In the genomic region with DNA sequence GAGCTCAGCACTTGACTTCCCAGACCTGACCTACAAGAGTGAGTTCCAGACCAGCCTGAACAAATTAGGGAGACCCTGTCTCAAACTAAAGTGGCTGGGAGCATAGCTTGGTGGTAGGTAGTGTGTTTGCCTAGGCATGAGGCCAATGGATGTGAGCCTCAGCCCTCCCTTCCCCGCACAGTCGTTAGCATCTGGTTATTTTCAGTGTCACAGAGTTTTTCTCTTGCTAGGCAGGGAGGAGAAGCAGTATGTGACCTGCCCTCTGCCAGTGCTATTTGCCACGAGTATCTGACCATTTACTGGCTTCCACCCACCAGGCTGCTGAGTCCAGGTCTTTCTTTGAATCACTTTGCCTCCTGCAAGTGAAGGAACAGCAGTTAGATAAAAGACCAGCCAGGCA, we compare ENCODE assay signal across 26 mouse cellular contexts. TPM values are rescaled to one million over a fixed set of nuclear protein-coding genes. Genes with fewer than 3 reads are reported as not detected.
A peak's percentile ranks its signal among the peaks of the same experiment; 100 is the strongest.
DNase-seq lines count a peak whose midpoint lies in the region; ATAC-seq and TF ChIP-seq lines count a peak whose summit lies in the region.
"Had no signal": no experiment of that assay in that cellular context is flagged by ENCODE, and none has a peak within 500 bp of the region (broad histone marks: within the 10 kb centered on the region; RNA-seq: fewer than 3 reads in every experiment).

No protein-coding gene starts in this region.

- H3K4me3 ChIP-seq in gastrocnemius, adult 2 months: no peak overlapping the region
- no peak overlapping the region for H3K4me3 ChIP-seq in kidney, postnatal 0 days (replicated peaks; ENCODE audit: low read depth, low read length)
- H3K4me3 ChIP-seq in bone marrow macrophage, adult 2 months (ENCODE audit: insufficient read depth, low read length): no peak overlapping the region
- H3K4me3 ChIP-seq in lung, postnatal 0 days (ENCODE audit: low read depth, low read length): no peak overlapping the region
- H3K4me3 ChIP-seq in lung, adult 2 months (replicated peaks; ENCODE audit: extremely low read depth, low read depth, low read length): no peak overlapping the region
- H3K4me3 ChIP-seq: forebrain, embryonic 10.5 days; hindbrain, embryonic 15.5 days; intestine, embryonic 15.5 days; limb, embryonic 12.5 days; neural tube, embryonic 13.5 days had no signal

- intact Hi-C loops in gastrocnemius, adult 2 months (cut with DNase I): no loop called here
- intact Hi-C loops in heart, postnatal 10 days (cut with DNase I): no loop called here

- no peak for ATAC-seq in kidney, postnatal 0 days (replicated peaks; ENCODE audit: low FRiP score, low read depth)
- ATAC-seq in lung, postnatal 0 days: no peak
- ATAC-seq: forebrain, postnatal 0 days; intestine, embryonic 15.5 days; Patski had no signal

- H3K4me2 ChIP-seq in kidney, postnatal 0 days (ENCODE audit: low read length): no peak overlapping the region
- H3K4me2 ChIP-seq in lung, postnatal 0 days (replicated peaks; ENCODE audit: low read depth, low read length): no peak overlapping the region
- H3K4me2 ChIP-seq: hindbrain, embryonic 15.5 days; intestine, embryonic 15.5 days; limb, embryonic 12.5 days; lung, embryonic 14.5 days; neural tube, embryonic 13.5 days had no signal

- 50% methylated on average over 3 of the region's 3 CpGs for WGBS in kidney, postnatal 0 days
- WGBS in lung, postnatal 0 days: 36% methylated on average over 3 of the region's 3 CpGs
- 41% methylated on average over 3 of the region's 3 CpGs for WGBS in lung, adult 2 months

- H3K4me1 ChIP-seq in kidney, postnatal 0 days (replicated peaks; ENCODE audit: insufficient read depth, low read length): no peaks in the 10 kb centered on the region
- H3K4me1 ChIP-seq in bone marrow macrophage, adult 2 months (ENCODE audit: control insufficient read depth, insufficient read depth, low read length): peaks cover 37% of the 10 kb centered on the region
- no peaks in the 10 kb centered on the region for H3K4me1 ChIP-seq in lung, postnatal 0 days (ENCODE audit: insufficient read depth, low read depth, low read length)
- H3K4me1 ChIP-seq in lung, adult 2 months (ENCODE audit: control insufficient read depth, insufficient read depth, low read length): peaks cover 2% of the 10 kb centered on the region; the same call in 1 of the 2 replicates
- H3K4me1 ChIP-seq: forebrain, embryonic 10.5 days; hindbrain, embryonic 15.5 days; limb, embryonic 12.5 days; neural tube, embryonic 13.5 days had no signal

- peak overlapping the region; percentile 69 for H3K27ac ChIP-seq in gastrocnemius, adult 2 months
- peak overlapping the region; percentile 58; the same call in 1 of the 2 replicates for H3K27ac ChIP-seq in kidney, postnatal 0 days
- H3K27ac ChIP-seq in bone marrow macrophage, adult 2 months (ENCODE audit: insufficient read depth, low read depth, low read length): peak overlapping the region; percentile 93
- no peak overlapping the region for H3K27ac ChIP-seq in lung, postnatal 0 days (ENCODE audit: low read length)
- H3K27ac ChIP-seq: forebrain, embryonic 10.5 days; hindbrain, embryonic 15.5 days; intestine, embryonic 15.5 days; limb, embryonic 12.5 days; neural tube, embryonic 13.5 days had no signal

- no peak overlapping the region for H3K9ac ChIP-seq in kidney, postnatal 0 days (ENCODE audit: low read depth, low read length)
- no peak overlapping the region for H3K9ac ChIP-seq in lung, postnatal 0 days (replicated peaks; ENCODE audit: low read depth)
- H3K9ac ChIP-seq: forebrain, postnatal 0 days; hindbrain, embryonic 15.5 days; intestine, embryonic 15.5 days; limb, embryonic 12.5 days; lung, embryonic 14.5 days; neural tube, embryonic 13.5 days had no signal

- no peak for TF ChIP-seq CTCF in gastrocnemius, adult 2 months (IDR thresholded peaks at IDR 0.05)
- TF ChIP-seq CTCF in kidney, postnatal 0 days (IDR thresholded peaks at IDR 0.05; ENCODE audit: low read depth): no peak
- TF ChIP-seq CTCF in bone marrow macrophage, adult 2 months (IDR thresholded peaks at IDR 0.05; ENCODE audit: low read depth, low read length): no peak
- no peak for TF ChIP-seq CTCF in lung, postnatal 0 days (IDR thresholded peaks at IDR 0.05)
- no peak for TF ChIP-seq CTCF in lung, adult 2 months (IDR thresholded peaks at IDR 0.05; ENCODE audit: insufficient read depth, low read length)

- DNase-seq in gastrocnemius, adult 2 months: no peak
- no peak for DNase-seq in gastrocnemius, adult 18-20 months (ENCODE audit: low spot score)
- DNase-seq in kidney, postnatal 0 days (ENCODE audit: low spot score): no peak
- DNase-seq in kidney, postnatal 36 days: no peak
- DNase-seq in heart, postnatal 10 days: peak; percentile 21 to 24
- DNase-seq in lung, postnatal 0 days (ENCODE audit: low spot score): no peak
- no peak for DNase-seq in lung, adult 2 months
- DNase-seq: adrenal gland, postnatal 10 days; cerebellum, adult 11-12 months; cerebellum, postnatal 25 days; forebrain, postnatal 0 days; kidney, adult 9 months; kidney, postnatal 4 days; layer of hippocampus, adult 9-11 months; lung, embryonic 14.5 days; midbrain, embryonic 14.5 days; thymus, adult 18-20 months; thymus, postnatal 4 days had no signal

- no peaks in the 10 kb centered on the region for H3K9me3 ChIP-seq in kidney, postnatal 0 days (replicated peaks; ENCODE audit: low read length)
- H3K9me3 ChIP-seq in lung, postnatal 0 days (ENCODE audit: low read length): no peaks in the 10 kb centered on the region
- H3K9me3 ChIP-seq: forebrain, embryonic 10.5 days; hindbrain, embryonic 15.5 days; intestine, embryonic 15.5 days; limb, embryonic 12.5 days; neural tube, embryonic 13.5 days had no signal

- no peak for TF ChIP-seq EP300 in lung, postnatal 0 days (IDR thresholded peaks at IDR 0.05)

- no peaks in the 10 kb centered on the region for H3K27me3 ChIP-seq in kidney, postnatal 0 days (ENCODE audit: insufficient read depth, low read length)
- no peaks in the 10 kb centered on the region for H3K27me3 ChIP-seq in lung, postnatal 0 days (replicated peaks; ENCODE audit: insufficient read depth, low read length)
- H3K27me3 ChIP-seq: hindbrain, embryonic 15.5 days; intestine, embryonic 15.5 days; limb, embryonic 12.5 days; neural tube, embryonic 13.5 days; Patski had no signal

- H3K36me3 ChIP-seq in kidney, postnatal 0 days (ENCODE audit: insufficient read depth, low read length): peaks cover 19% of the 10 kb centered on the region; the same call in 1 of the 2 replicates
- H3K36me3 ChIP-seq in lung, postnatal 0 days (ENCODE audit: insufficient read depth, low read length): peaks cover 8% of the 10 kb centered on the region; the same call in 1 of the 2 replicates

- no peak for TF ChIP-seq POLR2A in bone marrow macrophage, adult 2 months (IDR thresholded peaks at IDR 0.05; ENCODE audit: borderline replicate concordance, low read depth, low read length)
- TF ChIP-seq POLR2A in lung, adult 2 months (IDR thresholded peaks at IDR 0.05; ENCODE audit: borderline replicate concordance, extremely low read depth, low read depth, low read length): no peak

RNA-seq across cellular contexts. Expression of a gene that starts 9.3 kb away (rescaled TPM):
- total RNA-seq in gastrocnemius, adult 2 months (2021): under 1 TPM in 1 of 2 experiments, not detected in 1; 0.31 TPM
- not detected for total RNA-seq in gastrocnemius, adult 18-20 months (2021)
- polyA plus RNA-seq in kidney, postnatal 0 days (2015; fragmentation: Nextera tagmentation; extraction: Ambion mirVana): 2.6 and 2.9 TPM in 2 replicates
- polyA plus RNA-seq in bone marrow macrophage, adult 2 months (2012; ENCODE audit: insufficient read depth, insufficient read length, missing spikeins): 1.0 TPM in 1 of 2 replicates, not detected in the other
- not detected for total RNA-seq in heart, postnatal 10 days (2021)
- 3.7 and 5.2 TPM in 2 replicates for polyA plus RNA-seq in lung, postnatal 0 days (2015; fragmentation: Nextera tagmentation; extraction: Ambion mirVana)
- polyA plus RNA-seq in lung, adult 2 months (2012; rRNA removed): 0.12 and 0.14 TPM in 2 replicates
- polyA plus RNA-seq: small intestine, adult 2 months had no signal

RNA-seq across cellular contexts. Expression of a gene that starts 9.4 kb away (rescaled TPM):
- total RNA-seq in gastrocnemius, adult 2 months (2021): 1 to 10 TPM; 6.3 to 6.6 TPM
- 1 to 10 TPM; 6.3 to 7.2 TPM for total RNA-seq in gastrocnemius, adult 18-20 months (2021)
- 3.3 and 4.2 TPM in 2 replicates for polyA plus RNA-seq in kidney, postnatal 0 days (2015; fragmentation: Nextera tagmentation; extraction: Ambion mirVana)
- polyA plus RNA-seq in bone marrow macrophage, adult 2 months (2012; ENCODE audit: insufficient read depth, insufficient read length, missing spikeins): 7.6 and 9.9 TPM in 2 replicates
- 10 to 100 TPM; 11.3 to 12.7 TPM for total RNA-seq in heart, postnatal 10 days (2021)
- 4.6 and 5.0 TPM in 2 replicates for polyA plus RNA-seq in lung, postnatal 0 days (2015; fragmentation: Nextera tagmentation; extraction: Ambion mirVana)
- 3.4 and 3.5 TPM in 2 replicates for polyA plus RNA-seq in lung, adult 2 months (2012; rRNA removed)

RNA-seq across cellular contexts. Expression of a gene that starts 14.8 kb away (rescaled TPM):
- 1 to 10 TPM; 1.9 to 2.0 TPM for total RNA-seq in gastrocnemius, adult 2 months (2021)
- total RNA-seq in gastrocnemius, adult 18-20 months (2021): 1 to 10 TPM; 2.4 to 2.8 TPM
- 11.0 and 11.4 TPM in 2 replicates for polyA plus RNA-seq in kidney, postnatal 0 days (2015; fragmentation: Nextera tagmentation; extraction: Ambion mirVana)
- 3.1 and 3.6 TPM in 2 replicates for polyA plus RNA-seq in bone marrow macrophage, adult 2 months (2012; ENCODE audit: insufficient read depth, insufficient read length, missing spikeins)
- 1 to 10 TPM; 3.6 to 4.6 TPM for total RNA-seq in heart, postnatal 10 days (2021)
- polyA plus RNA-seq in lung, postnatal 0 days (2015; fragmentation: Nextera tagmentation; extraction: Ambion mirVana): 10.8 and 11.6 TPM in 2 replicates
- 14.9 TPM in 2 replicates for polyA plus RNA-seq in lung, adult 2 months (2012; rRNA removed)

RNA-seq across cellular contexts. Expression of a gene that starts 14.9 kb away (rescaled TPM):
- total RNA-seq in gastrocnemius, adult 2 months (2021): 1 to 10 TPM; 8.0 to 9.1 TPM
- 1 to 10 TPM; 7.3 to 8.4 TPM for total RNA-seq in gastrocnemius, adult 18-20 months (2021)
- 32.8 and 33.3 TPM in 2 replicates for polyA plus RNA-seq in kidney, postnatal 0 days (2015; fragmentation: Nextera tagmentation; extraction: Ambion mirVana)
- 13.7 and 18.5 TPM in 2 replicates for polyA plus RNA-seq in bone marrow macrophage, adult 2 months (2012; ENCODE audit: insufficient read depth, insufficient read length, missing spikeins)
- 10 to 100 TPM in 1 of 2 experiments, 1 to 10 TPM in 1; 9.4 to 11.3 TPM for total RNA-seq in heart, postnatal 10 days (2021)
- polyA plus RNA-seq in lung, postnatal 0 days (2015; fragmentation: Nextera tagmentation; extraction: Ambion mirVana): 18.4 and 18.7 TPM in 2 replicates
- 5.7 and 6.3 TPM in 2 replicates for polyA plus RNA-seq in lung, adult 2 months (2012; rRNA removed)

RNA-seq across cellular contexts. Expression of a gene that starts 21.6 kb away (rescaled TPM):
- 10 to 100 TPM; 29.7 to 45.7 TPM for total RNA-seq in gastrocnemius, adult 2 months (2021)
- total RNA-seq in gastrocnemius, adult 18-20 months (2021): 10 to 100 TPM; 36.8 to 37.1 TPM
- 40.9 and 45.1 TPM in 2 replicates for polyA plus RNA-seq in kidney, postnatal 0 days (2015; fragmentation: Nextera tagmentation; extraction: Ambion mirVana)
- polyA plus RNA-seq in bone marrow macrophage, adult 2 months (2012; ENCODE audit: insufficient read depth, insufficient read length, missing spikeins): 100 and 102 TPM in 2 replicates
- total RNA-seq in heart, postnatal 10 days (2021): 10 to 100 TPM; 56.6 to 58.7 TPM
- 42.2 and 42.6 TPM in 2 replicates for polyA plus RNA-seq in lung, postnatal 0 days (2015; fragmentation: Nextera tagmentation; extraction: Ambion mirVana)
- polyA plus RNA-seq in lung, adult 2 months (2012; rRNA removed): 59.4 and 65.8 TPM in 2 replicates

Comparison
In these comparisons a context has a peak if more than half of its experiments do, and no peak if none do; other contexts are left out.
1. DNase-seq: peak in heart, postnatal 10 days (2 of 2); none in gastrocnemius, adult 2 months (single experiment), gastrocnemius, adult 18-20 months (single experiment), kidney, postnatal 0 days (single experiment), kidney, postnatal 36 days (0 of 2), lung, postnatal 0 days (single experiment) and lung, adult 2 months (single experiment).